Mouse (Mus musculus) C2C12 (cell line): ENCODE measurements around the gene Spata33.

Source experiments
- CTCF ChIP-seq: IDR thresholded peaks from one replicate; pipeline ENCODE4 v1.5.1; 2011; ENCODE audit not compliant: control insufficient read depth, insufficient read depth, insufficient read length
- USF1 ChIP-seq: IDR thresholded peaks from one replicate; pipeline ENCODE4 v1.6.1; 2011; ENCODE audit warnings: low read depth, mild to moderate bottlenecking, control low read depth, moderate library complexity

- no peak for TF ChIP-seq CTCF
- no peak for TF ChIP-seq USF1
These were observed 15.8 kb downstream of the Spata33 start for GRCm38 (mm10) chr8:123228416-123228815.
